Mouse (Mus musculus) ovary, adult 2 months (tissue): ENCODE measurements around the gene Hoxd8. TPM values are rescaled to one million over a fixed set of nuclear protein-coding genes. Genes with fewer than 3 reads are reported as not detected.

Source experiments
- polyA plus RNA-seq: library from polyadenylated mRNA; depleted of rRNA; stranded (reverse); fragments of >200 nt; gene quantifications from 2 replicates; pipeline ENCODE4 v1.2.3, GENCODE M21; 2012; rRNA removed

Gene Hoxd8
- polyA plus RNA-seq, result 53.7 and 57.4 TPM in 2 replicates

GRCm38 (mm10) chr2:74704393-74704998, at the start of gene Hoxd8:
TSS of gene Hoxd8 (plus strand) at chr2:74704615.

GRCm38 (mm10) chr2:74659507-74660005, 44.9 kb upstream of the Hoxd8 start, which contains the start of gene Evx2:
TSS of gene Evx2 (minus strand) at chr2:74659557.

GRCm38 (mm10) chr2:74667842-74668357, 36.5 kb upstream of the Hoxd8 start, which contains the start of gene Hoxd13:
TSS of gene Hoxd13 (plus strand) at chr2:74668310.

GRCm38 (mm10) chr2:74674881-74675665, 29.3 kb upstream of the Hoxd8 start, which contains the start of gene Hoxd12:
TSS of gene Hoxd12 (plus strand) at chr2:74675013.

GRCm38 (mm10) chr2:74678891-74679595, 25.4 kb upstream of the Hoxd8 start, which contains the start of gene Hoxd11:
TSS of gene Hoxd11 (plus strand) at chr2:74679557.

GRCm38 (mm10) chr2:74691022-74691951, 13.1 kb upstream of the Hoxd8 start, which contains the start of gene Hoxd10:
TSS of gene Hoxd10 (plus strand) at chr2:74691924.

GRCm38 (mm10) chr2:74697567-74698121, 6.8 kb upstream of the Hoxd8 start, which contains the start of gene Hoxd9:
TSS of gene Hoxd9 (plus strand) at chr2:74697727.

GRCm38 (mm10) chr2:74711721-74712621, 7.6 kb downstream of the Hoxd8 start, which contains the start of the genes Hoxd3 and Hoxd4:
TSS of gene Hoxd3 (plus strand) at chr2:74711927.
TSS of gene Hoxd4 (plus strand) at chr2:74711929.

GRCm38 (mm10) chr2:74726551-74726950, 22.1 kb downstream of the Hoxd8 start, which contains the start of gene Gm28230:
TSS of gene Gm28230 (plus strand) at chr2:74726728.

Other genes starting within 250 kb of the Hoxd8 start
- 3.1 and 4.2 TPM in 2 replicates for gene Lnpk, start 125.2 kb upstream of the Hoxd8 start, polyA plus RNA-seq
- gene Evx2, start 45.1 kb upstream of the Hoxd8 start, polyA plus RNA-seq, result 0.09 TPM in 1 of 2 replicates, not detected in the other
- not detected in 2 replicates for gene Hoxd13, start 36.3 kb upstream of the Hoxd8 start, polyA plus RNA-seq
- not detected in 2 replicates for gene Hoxd12, start 29.6 kb upstream of the Hoxd8 start, polyA plus RNA-seq
- gene Hoxd11, start 25.1 kb upstream of the Hoxd8 start, polyA plus RNA-seq, result 5.3 and 8.9 TPM in 2 replicates
- 2.6 and 4.0 TPM in 2 replicates for gene Hoxd10, start 12.7 kb upstream of the Hoxd8 start, polyA plus RNA-seq
- 36.3 and 61.8 TPM in 2 replicates for gene Hoxd9, start 6.9 kb upstream of the Hoxd8 start, polyA plus RNA-seq
- 33.7 and 35.8 TPM in 2 replicates for gene Hoxd3, start 7.3 kb downstream of the Hoxd8 start, polyA plus RNA-seq
- 64.9 and 92.3 TPM in 2 replicates for gene Hoxd4, start 7.3 kb downstream of the Hoxd8 start, polyA plus RNA-seq
- 5.1 and 7.9 TPM in 2 replicates for gene Gm28230, start 22.1 kb downstream of the Hoxd8 start, polyA plus RNA-seq
- not detected in 2 replicates for gene Hoxd1, start 58.4 kb downstream of the Hoxd8 start, polyA plus RNA-seq
- 58.5 and 107 TPM in 2 replicates for gene Mtx2, start 121.2 kb downstream of the Hoxd8 start, polyA plus RNA-seq